Mouse (Mus musculus) lung, postnatal 0 days (tissue): ENCODE measurements around the gene Ooep.

Experiments used
- CTCF ChIP-seq: IDR thresholded peaks from 2 replicates; pipeline ENCODE4 v1.5.1; 2016; ENCODE audit warnings: antibody characterized with exemption, mild to moderate bottlenecking
- EP300 ChIP-seq: IDR thresholded peaks from 2 replicates; pipeline ENCODE4 v1.6.1; 2016; ENCODE audit warnings: antibody characterized with exemption, mild to moderate bottlenecking, control low read depth

- no peak for TF ChIP-seq CTCF
- no peak for TF ChIP-seq EP300
Observed at GRCm38 (mm10) chr9:78389981-78390380, 11.5 kb upstream of the Ooep start.
